Mouse (Mus musculus): ENCODE results near the gene B3galnt2. TPM values are rescaled to one million over a fixed set of nuclear protein-coding genes. Genes with fewer than 3 reads are reported as not detected.

The B3galnt2 gene
- polyA plus RNA-seq, 1 experiment from 2014 or later = 13.3 TPM

DNA sequence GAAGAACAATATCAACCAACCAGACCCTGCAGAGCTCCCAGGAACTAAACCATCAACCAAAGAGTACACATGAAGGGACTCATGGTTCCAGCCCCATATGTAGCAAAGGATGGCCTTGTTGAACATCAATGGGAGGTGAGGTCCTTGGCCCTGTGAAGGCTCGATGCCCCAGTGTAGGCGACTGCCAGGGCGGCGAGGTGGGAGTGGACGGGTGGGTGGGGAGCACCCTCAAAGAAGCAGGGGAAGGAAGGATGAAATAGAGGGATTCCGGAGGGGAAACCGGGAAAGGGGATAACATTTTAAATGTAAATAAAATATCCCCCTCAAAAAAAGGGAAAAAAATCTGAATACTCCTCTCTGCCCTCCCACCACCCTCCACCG lies 84.6 kb downstream of the B3galnt2 start:
- Histone ChIP-seq H3K36me3 (ENCODE audit: control insufficient read depth, insufficient read depth, low read length) (no peaks in the 10 kb centered on the region), H3K4me3 (ENCODE audit: low read length) (peak overlapping the region; percentile 72), H3K27me3 (replicated peaks; ENCODE audit: control insufficient read depth, insufficient read depth, low read length) (no peaks in the 10 kb centered on the region), H3K9ac (ENCODE audit: low read depth, low read length) (peak overlapping the region; percentile 86), H3K4me2 (ENCODE audit: low read length) (peak overlapping the region; percentile 83), H3K4me1 (ENCODE audit: control insufficient read depth, insufficient read depth, low read depth, low read length) (peaks cover 10% of the 10 kb centered on the region), H3K27ac (ENCODE audit: low read depth, low read length) (peak overlapping the region; percentile 98), H3K9me3 (ENCODE audit: control insufficient read depth, low read length) (no peaks in the 10 kb centered on the region)
- WGBS = 2% methylated on average over 8 of the region's 8 CpGs
- ATAC-seq = peak; percentile 72

DNA sequence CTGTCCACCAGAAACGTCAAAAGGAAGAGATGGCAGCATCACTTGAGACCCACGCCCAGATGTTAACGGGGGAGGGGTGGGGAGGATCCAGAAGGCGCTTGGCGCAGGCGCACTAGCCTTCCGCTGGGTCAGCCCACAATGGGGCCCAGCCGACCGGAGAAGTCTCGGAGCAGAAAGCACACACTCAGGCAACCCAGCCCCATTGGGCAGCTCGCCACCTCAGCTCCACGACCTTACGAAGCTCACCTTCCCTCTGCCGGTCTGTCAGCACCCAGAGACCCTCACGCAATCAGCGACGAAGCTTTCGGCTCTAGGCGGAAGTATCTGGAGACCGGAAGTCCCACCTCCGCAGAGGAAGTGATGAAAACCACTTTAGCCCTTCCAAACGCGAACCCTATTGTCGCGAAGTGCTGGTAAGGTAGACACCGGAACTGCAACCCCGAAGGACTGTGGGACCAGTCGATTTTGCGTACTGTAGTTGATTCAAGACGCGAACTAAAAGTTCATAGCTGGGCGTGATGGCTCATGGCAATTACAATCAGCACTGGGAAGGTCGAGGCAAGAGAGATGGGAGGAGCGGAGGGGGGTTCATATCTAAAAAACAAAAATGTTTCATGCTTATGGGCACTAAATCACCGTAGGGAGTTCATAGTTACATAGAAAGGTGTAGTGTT lies 85.2 kb downstream of the B3galnt2 start, which contains the start of gene Tbce:
Tbce (minus strand) TSS at position 347 of the 674 bp plus-strand sequence.
- peak; percentile 97 for ATAC-seq
- Histone ChIP-seq H3K27me3 (replicated peaks; ENCODE audit: control insufficient read depth, insufficient read depth, low read length) (no peaks in the 10 kb centered on the region), H3K4me1 (ENCODE audit: control insufficient read depth, insufficient read depth, low read depth, low read length) (peaks cover 10% of the 10 kb centered on the region), H3K9ac (ENCODE audit: low read depth, low read length) (peak within 1 kb of the TSS; percentile 86), H3K36me3 (ENCODE audit: control insufficient read depth, insufficient read depth, low read length) (no peaks in the 10 kb centered on the region), H3K27ac (ENCODE audit: low read depth, low read length) (peak within 1 kb of the TSS; percentile 98), H3K9me3 (ENCODE audit: control insufficient read depth, low read length) (no peaks in the 10 kb centered on the region), H3K4me3 (ENCODE audit: low read length) (peak within 1 kb of the TSS; percentile 72), H3K4me2 (ENCODE audit: low read length) (peak within 1 kb of the TSS; percentile 83)
- 1% methylated on average over 35 of the region's 35 CpGs for WGBS

DNA sequence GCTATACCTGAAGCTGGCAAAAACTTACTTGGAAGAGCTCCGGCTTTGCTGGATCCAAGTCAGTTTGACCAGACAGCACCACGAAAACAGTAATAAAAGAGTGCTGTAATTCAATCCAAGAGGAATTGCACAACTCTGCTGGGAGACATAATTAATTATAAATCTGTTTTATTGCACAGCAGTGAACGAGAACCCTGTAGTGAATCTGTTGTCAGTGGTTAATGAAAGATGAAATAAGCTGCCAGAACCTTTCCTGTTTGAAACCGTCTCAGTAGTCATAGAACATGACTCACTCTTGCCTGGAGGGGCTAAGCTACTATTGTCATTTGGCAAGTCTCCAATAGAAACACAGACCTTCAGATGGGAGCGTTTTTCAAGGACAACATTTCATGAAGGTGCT lies 85.9 kb downstream of the B3galnt2 start:
- no peak for ATAC-seq
- H3K36me3 ChIP-seq (ENCODE audit: control insufficient read depth, insufficient read depth, low read length) = no peaks in the 10 kb centered on the region
- H3K9ac ChIP-seq (ENCODE audit: low read depth, low read length) = peak overlapping the region; percentile 86
- peak overlapping the region; percentile 72 for H3K4me3 ChIP-seq (ENCODE audit: low read length)
- 36% methylated on average over 5 of the region's 5 CpGs for WGBS
- no peaks in the 10 kb centered on the region for H3K9me3 ChIP-seq (ENCODE audit: control insufficient read depth, low read length)
- peak overlapping the region; percentile 98 for H3K27ac ChIP-seq (ENCODE audit: low read depth, low read length)
- peaks cover 10% of the 10 kb centered on the region for H3K4me1 ChIP-seq (ENCODE audit: control insufficient read depth, insufficient read depth, low read depth, low read length)
- H3K4me2 ChIP-seq (ENCODE audit: low read length) = peak overlapping the region; percentile 56
- H3K27me3 ChIP-seq (replicated peaks; ENCODE audit: control insufficient read depth, insufficient read depth, low read length) = no peaks in the 10 kb centered on the region

DNA sequence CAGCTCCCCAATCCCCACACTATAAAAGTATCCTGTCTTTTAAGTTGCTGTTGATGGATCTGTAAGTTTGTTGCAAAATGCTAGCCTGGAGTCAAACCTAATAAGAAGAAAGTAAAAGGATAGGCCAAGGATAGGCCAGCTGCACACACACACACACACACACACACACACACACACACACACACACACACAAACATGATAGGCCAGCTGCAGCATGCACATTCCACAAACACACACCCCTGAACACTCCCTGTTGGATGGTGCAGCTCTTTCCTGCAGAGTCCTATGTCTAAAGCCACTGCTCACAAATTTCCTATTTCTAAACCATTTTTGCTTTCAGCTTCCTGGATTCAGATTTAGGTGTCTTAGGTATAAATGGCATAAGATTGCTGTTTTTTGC lies 89.6 kb downstream of the B3galnt2 start:
- no peak overlapping the region for H3K9ac ChIP-seq (ENCODE audit: low read depth, low read length)
- no peaks in the 10 kb centered on the region for H3K27me3 ChIP-seq (replicated peaks; ENCODE audit: control insufficient read depth, insufficient read depth, low read length)
- no peak overlapping the region for H3K4me2 ChIP-seq (ENCODE audit: low read length)
- no peak for ATAC-seq
- no peaks in the 10 kb centered on the region for H3K9me3 ChIP-seq (ENCODE audit: control insufficient read depth, low read length)
- peaks cover 5% of the 10 kb centered on the region for H3K36me3 ChIP-seq (ENCODE audit: control insufficient read depth, insufficient read depth, low read length)
- no peak overlapping the region for H3K4me3 ChIP-seq (ENCODE audit: low read length)
- peaks cover 6% of the 10 kb centered on the region for H3K4me1 ChIP-seq (ENCODE audit: control insufficient read depth, insufficient read depth, low read depth, low read length)
- H3K27ac ChIP-seq (ENCODE audit: low read depth, low read length) = no peak overlapping the region

DNA sequence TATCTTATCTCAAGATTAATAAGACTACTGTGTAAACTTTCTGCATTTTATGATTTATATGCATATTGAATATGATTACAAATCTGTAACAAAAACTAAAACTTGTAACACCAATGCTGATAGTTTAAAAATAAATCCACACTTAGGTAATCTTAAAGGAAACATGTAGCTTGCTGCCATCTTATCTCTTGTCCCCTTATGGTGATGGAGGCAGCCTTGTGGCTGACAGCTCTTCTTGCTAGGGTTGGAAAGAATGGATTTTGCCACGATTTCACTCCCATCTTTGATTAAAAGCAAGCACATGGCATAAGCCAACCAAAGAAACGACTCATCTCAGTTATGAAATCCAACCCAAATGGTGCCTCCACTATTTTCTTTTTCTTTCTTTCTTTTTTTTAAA lies 90.3 kb downstream of the B3galnt2 start:
- H3K4me1 ChIP-seq (ENCODE audit: control insufficient read depth, insufficient read depth, low read depth, low read length) = peaks cover 6% of the 10 kb centered on the region
- H3K27ac ChIP-seq (ENCODE audit: low read depth, low read length) = no peak overlapping the region
- H3K4me2 ChIP-seq (ENCODE audit: low read length) = no peak overlapping the region
- no peaks in the 10 kb centered on the region for H3K27me3 ChIP-seq (replicated peaks; ENCODE audit: control insufficient read depth, insufficient read depth, low read length)
- no peaks in the 10 kb centered on the region for H3K9me3 ChIP-seq (ENCODE audit: control insufficient read depth, low read length)
- H3K4me3 ChIP-seq (ENCODE audit: low read length) = no peak overlapping the region
- WGBS = 86% methylated on average over 2 of the region's 2 CpGs
- no peak for ATAC-seq
- no peak overlapping the region for H3K9ac ChIP-seq (ENCODE audit: low read depth, low read length)
- H3K36me3 ChIP-seq (ENCODE audit: control insufficient read depth, insufficient read depth, low read length) = peaks cover 11% of the 10 kb centered on the region

Other genes with a start within 250 kb of the B3galnt2 start
- 105 and 106 TPM in 2 replicates for gene Gng4, start 170.4 kb upstream of the B3galnt2 start, polyA plus RNA-seq (2015; fragmentation: Nextera tagmentation; extraction: Ambion mirVana)
- gene Tbce, start 85.2 kb downstream of the B3galnt2 start, polyA plus RNA-seq (2015; fragmentation: Nextera tagmentation; extraction: Ambion mirVana) = 98.4 and 102 TPM in 2 replicates
- gene Arid4b, start 108.8 kb downstream of the B3galnt2 start, polyA plus RNA-seq (2015; fragmentation: Nextera tagmentation; extraction: Ambion mirVana) = 64.0 and 65.7 TPM in 2 replicates
- 73.7 and 79.9 TPM in 2 replicates for gene Ggps1, start 109.0 kb downstream of the B3galnt2 start, polyA plus RNA-seq (2015; fragmentation: Nextera tagmentation; extraction: Ambion mirVana)

Data from hindbrain, embryonic 16.5 days (tissue).